Mouse (Mus musculus): ENCODE results near the gene Cenpq. TPM values are rescaled to one million over a fixed set of nuclear protein-coding genes. Genes with fewer than 3 reads are reported as not detected.

The Cenpq gene
- polyA plus RNA-seq, 1 experiment from 2014 or later = 24.4 TPM

- no peaks in the 10 kb centered on the region for H3K27me3 ChIP-seq (ENCODE audit: control insufficient read depth, insufficient read depth, low read length)
- H3K9ac ChIP-seq (ENCODE audit: low read depth, low read length) = no peak overlapping the region
- no peaks in the 10 kb centered on the region for H3K9me3 ChIP-seq (replicated peaks; ENCODE audit: control insufficient read depth, low read length)
- ATAC-seq (replicated peaks; ENCODE audit: insufficient number of reproducible peaks, low FRiP score, low TSS enrichment) = no peak
- 25% methylated on average over 4 of the region's 4 CpGs for WGBS (ENCODE audit: insufficient replicate concordance)
- peaks cover 8% of the 10 kb centered on the region for H3K4me1 ChIP-seq (ENCODE audit: control insufficient read depth, insufficient read depth, low read length)
- no peaks in the 10 kb centered on the region for H3K36me3 ChIP-seq (ENCODE audit: control insufficient read depth, insufficient read depth, low read length)
- H3K27ac ChIP-seq (ENCODE audit: low read depth, low read length) = no peak overlapping the region
- no peak overlapping the region for H3K4me2 ChIP-seq
- no peak overlapping the region for H3K4me3 ChIP-seq (ENCODE audit: low read depth, low read length)
These were observed 31.5 kb downstream of the Cenpq start for GRCm38 (mm10) chr17:40903345-40903744.

DNA sequence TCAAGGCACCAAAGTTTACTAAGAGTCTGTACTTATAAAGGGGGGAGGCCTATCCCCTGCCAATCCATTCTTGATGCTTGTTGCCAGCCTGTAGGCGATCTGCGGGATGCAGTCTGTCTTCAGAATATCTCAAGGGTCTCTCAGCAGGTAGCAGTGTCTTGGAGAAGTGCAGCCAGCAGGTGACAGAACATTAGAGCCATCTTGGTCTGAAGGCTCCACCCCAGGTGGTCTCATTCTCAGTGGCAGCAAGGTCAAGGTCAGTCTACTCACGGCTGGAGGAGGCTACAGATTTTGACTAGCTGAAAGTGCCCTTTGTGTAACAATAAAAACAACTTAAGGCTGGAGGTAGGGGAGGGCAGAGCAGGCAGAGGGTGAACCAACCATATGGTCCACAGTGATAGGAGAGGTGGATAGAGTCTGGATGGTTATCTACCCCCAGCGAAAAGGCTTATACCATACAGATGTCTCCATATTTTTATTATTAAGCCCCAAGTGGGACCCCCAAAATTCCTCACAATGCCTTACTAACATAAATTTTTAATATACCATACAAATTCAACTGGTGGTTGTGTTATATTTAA lies 35.0 kb downstream of the Cenpq start:
- 49% methylated on average over 4 of the region's 4 CpGs for WGBS (ENCODE audit: insufficient replicate concordance)
- no peaks in the 10 kb centered on the region for H3K36me3 ChIP-seq (ENCODE audit: control insufficient read depth, insufficient read depth, low read length)
- H3K4me2 ChIP-seq = no peak overlapping the region
- no peak overlapping the region for H3K4me3 ChIP-seq (ENCODE audit: low read depth, low read length)
- H3K27me3 ChIP-seq (ENCODE audit: control insufficient read depth, insufficient read depth, low read length) = no peaks in the 10 kb centered on the region
- H3K9me3 ChIP-seq (replicated peaks; ENCODE audit: control insufficient read depth, low read length) = no peaks in the 10 kb centered on the region
- no peak for ATAC-seq (replicated peaks; ENCODE audit: insufficient number of reproducible peaks, low FRiP score, low TSS enrichment)
- no peak overlapping the region for H3K9ac ChIP-seq (ENCODE audit: low read depth, low read length)
- H3K27ac ChIP-seq (ENCODE audit: low read depth, low read length) = no peak overlapping the region
- H3K4me1 ChIP-seq (ENCODE audit: control insufficient read depth, insufficient read depth, low read length) = peaks cover 8% of the 10 kb centered on the region

- Histone ChIP-seq H3K4me3 (ENCODE audit: low read depth, low read length) (no peak overlapping the region), H3K9ac (ENCODE audit: low read depth, low read length) (no peak overlapping the region), H3K27ac (ENCODE audit: low read depth, low read length) (no peak overlapping the region), H3K36me3 (ENCODE audit: control insufficient read depth, insufficient read depth, low read length) (no peaks in the 10 kb centered on the region), H3K27me3 (ENCODE audit: control insufficient read depth, insufficient read depth, low read length) (no peaks in the 10 kb centered on the region), H3K9me3 (replicated peaks; ENCODE audit: control insufficient read depth, low read length) (no peaks in the 10 kb centered on the region), H3K4me2 (no peak overlapping the region), H3K4me1 (ENCODE audit: control insufficient read depth, insufficient read depth, low read length) (no peaks in the 10 kb centered on the region)
- 71% methylated on average over 1 of the region's 1 CpGs for WGBS (ENCODE audit: insufficient replicate concordance)
- no peak for ATAC-seq (replicated peaks; ENCODE audit: insufficient number of reproducible peaks, low FRiP score, low TSS enrichment)
These were observed 38.0 kb downstream of the Cenpq start for GRCm38 (mm10) chr17:40896863-40897262.

DNA sequence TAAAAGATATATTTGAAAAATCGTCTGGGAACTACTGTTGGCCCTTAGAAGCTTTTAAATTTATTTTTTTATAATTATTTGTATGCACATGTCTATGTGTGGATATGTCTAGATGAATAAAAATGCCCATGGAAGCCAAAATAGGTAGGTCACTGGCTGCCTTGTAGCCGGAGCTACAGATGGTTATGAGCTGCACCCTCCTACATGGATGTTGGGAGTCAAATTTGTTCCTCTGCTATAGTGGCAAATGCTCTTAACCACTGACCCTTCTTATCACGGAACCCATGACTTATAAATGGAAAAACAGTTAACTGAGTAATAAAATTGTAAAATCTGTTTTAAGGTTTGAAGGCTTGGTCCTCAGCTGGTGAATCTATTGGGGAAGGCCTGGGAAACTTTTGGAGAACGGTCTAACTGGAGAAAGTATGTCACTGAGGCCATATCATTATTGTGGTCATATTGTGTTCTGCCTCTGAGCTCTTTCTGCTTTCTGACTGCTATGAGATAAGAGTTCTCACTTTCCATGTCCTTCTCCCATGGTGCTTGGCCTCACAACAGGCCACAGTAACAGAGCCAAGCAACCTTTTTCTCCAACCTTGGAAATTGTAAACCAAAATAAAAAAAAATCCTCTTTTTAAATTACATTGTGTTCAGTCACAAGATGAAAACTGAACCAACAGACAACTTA lies 46.9 kb downstream of the Cenpq start:
- no peaks in the 10 kb centered on the region for H3K27me3 ChIP-seq (ENCODE audit: control insufficient read depth, insufficient read depth, low read length)

GRCm38 (mm10) chr17:40885155-40885554 lies 49.7 kb downstream of the Cenpq start:
- no peak overlapping the region for H3K4me3 ChIP-seq (ENCODE audit: low read depth, low read length)
- no peak overlapping the region for H3K4me2 ChIP-seq
- no peak overlapping the region for H3K27ac ChIP-seq (ENCODE audit: low read depth, low read length)
- ATAC-seq (replicated peaks; ENCODE audit: insufficient number of reproducible peaks, low FRiP score, low TSS enrichment) = no peak
- no peaks in the 10 kb centered on the region for H3K27me3 ChIP-seq (ENCODE audit: control insufficient read depth, insufficient read depth, low read length)
- H3K4me1 ChIP-seq (ENCODE audit: control insufficient read depth, insufficient read depth, low read length) = no peaks in the 10 kb centered on the region
- H3K9ac ChIP-seq (ENCODE audit: low read depth, low read length) = no peak overlapping the region
- no peaks in the 10 kb centered on the region for H3K36me3 ChIP-seq (ENCODE audit: control insufficient read depth, insufficient read depth, low read length)
- no peaks in the 10 kb centered on the region for H3K9me3 ChIP-seq (replicated peaks; ENCODE audit: control insufficient read depth, low read length)
- WGBS (ENCODE audit: insufficient replicate concordance) = 77% methylated on average over 4 of the region's 4 CpGs

More for the DNA sequence above, 46.9 kb downstream of the Cenpq start:
- Histone ChIP-seq H3K9ac (ENCODE audit: low read depth, low read length) (no peak overlapping the region), H3K27ac (ENCODE audit: low read depth, low read length) (no peak overlapping the region), H3K4me1 (ENCODE audit: control insufficient read depth, insufficient read depth, low read length) (no peaks in the 10 kb centered on the region), H3K36me3 (ENCODE audit: control insufficient read depth, insufficient read depth, low read length) (no peaks in the 10 kb centered on the region), H3K9me3 (replicated peaks; ENCODE audit: control insufficient read depth, low read length) (no peaks in the 10 kb centered on the region), H3K4me2 (no peak overlapping the region), H3K4me3 (ENCODE audit: low read depth, low read length) (no peak overlapping the region)
- ATAC-seq (replicated peaks; ENCODE audit: insufficient number of reproducible peaks, low FRiP score, low TSS enrichment) = no peak
- 71% methylated on average over 4 of the region's 4 CpGs for WGBS (ENCODE audit: insufficient replicate concordance)

DNA sequence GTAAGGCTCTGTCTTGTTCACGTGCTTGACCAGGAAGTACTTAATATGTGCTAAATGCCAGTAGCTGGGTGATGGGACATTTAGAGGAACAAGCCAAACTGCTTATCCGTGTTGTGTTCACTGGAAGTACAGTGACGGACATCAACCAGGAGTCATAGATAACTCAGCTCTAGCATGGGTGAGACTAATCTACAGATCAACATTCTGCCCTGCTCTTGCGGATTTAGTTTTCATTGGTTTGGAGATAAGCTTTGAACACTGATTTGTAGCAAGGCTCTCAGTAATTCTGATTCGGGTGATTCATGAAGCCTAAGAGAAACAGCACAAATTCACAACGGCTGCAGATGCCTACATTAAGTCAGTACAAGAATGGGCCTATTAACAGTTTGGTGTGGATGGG lies 52.7 kb downstream of the Cenpq start:
- ATAC-seq (replicated peaks; ENCODE audit: insufficient number of reproducible peaks, low FRiP score, low TSS enrichment) = no peak
- no peaks in the 10 kb centered on the region for H3K9me3 ChIP-seq (replicated peaks; ENCODE audit: control insufficient read depth, low read length)
- H3K4me2 ChIP-seq = no peak overlapping the region
- H3K27me3 ChIP-seq (ENCODE audit: control insufficient read depth, insufficient read depth, low read length) = no peaks in the 10 kb centered on the region
- no peak overlapping the region for H3K4me3 ChIP-seq (ENCODE audit: low read depth, low read length)
- H3K27ac ChIP-seq (ENCODE audit: low read depth, low read length) = no peak overlapping the region
- H3K36me3 ChIP-seq (ENCODE audit: control insufficient read depth, insufficient read depth, low read length) = no peaks in the 10 kb centered on the region
- peaks cover 7% of the 10 kb centered on the region for H3K4me1 ChIP-seq (ENCODE audit: control insufficient read depth, insufficient read depth, low read length)
- no peak overlapping the region for H3K9ac ChIP-seq (ENCODE audit: low read depth, low read length)
- WGBS (ENCODE audit: insufficient replicate concordance) = 80% methylated on average over 6 of the region's 6 CpGs

DNA sequence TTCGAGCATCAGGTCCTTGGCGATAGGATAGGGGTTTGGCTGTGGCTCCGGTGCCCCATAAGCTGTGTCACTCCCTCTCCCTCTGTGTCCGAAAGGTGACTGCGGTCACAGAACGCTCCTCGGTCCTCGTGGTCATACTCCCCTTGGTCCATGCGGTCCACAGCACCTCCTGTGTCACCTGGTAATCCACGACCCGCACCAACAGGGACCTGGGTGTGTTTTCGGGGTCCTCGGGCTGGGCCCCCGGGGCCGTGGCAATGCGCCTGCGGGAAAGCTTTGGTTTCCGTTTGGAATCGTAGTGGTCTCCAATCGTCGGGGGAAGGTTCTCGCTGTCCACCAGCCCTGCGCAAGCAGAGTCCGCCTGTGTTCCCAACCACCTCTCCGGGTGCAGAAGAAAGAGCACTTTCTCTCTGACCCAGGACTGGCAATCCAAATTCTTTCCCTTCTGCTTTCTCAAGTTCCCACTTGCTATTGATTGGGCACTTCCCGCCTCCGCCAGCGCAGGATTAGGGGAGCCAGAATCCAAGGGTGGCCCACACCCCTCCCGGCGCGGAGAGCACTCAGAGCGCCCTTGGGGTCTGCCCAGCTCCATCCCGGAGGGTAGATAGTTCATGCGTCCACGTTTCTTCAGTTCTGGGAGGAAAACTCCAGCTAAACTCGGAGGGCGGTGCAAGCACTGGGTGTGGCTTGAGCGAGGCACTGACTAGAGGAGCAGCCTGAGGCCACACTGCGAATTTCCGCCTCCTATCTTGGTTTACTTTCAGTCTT lies 54.7 kb downstream of the Cenpq start, which contains the start of gene 9130008F23Rik:
9130008F23Rik (minus strand) TSS at position 636 of the 768 bp plus-strand sequence.
- peaks cover 7% of the 10 kb centered on the region for H3K4me1 ChIP-seq (ENCODE audit: control insufficient read depth, insufficient read depth, low read length)

GRCm38 (mm10) chr17:40879528-40879923 lies 55.3 kb downstream of the Cenpq start:
- H3K4me1 ChIP-seq (ENCODE audit: control insufficient read depth, insufficient read depth, low read length) = peaks cover 7% of the 10 kb centered on the region
- peak overlapping the region; percentile 86 for H3K9ac ChIP-seq (ENCODE audit: low read depth, low read length)
- no peaks in the 10 kb centered on the region for H3K9me3 ChIP-seq (replicated peaks; ENCODE audit: control insufficient read depth, low read length)
- H3K4me3 ChIP-seq (ENCODE audit: low read depth, low read length) = peak overlapping the region; percentile 64
- 4% methylated on average over 6 of the region's 6 CpGs for WGBS (ENCODE audit: insufficient replicate concordance)
- ATAC-seq (replicated peaks; ENCODE audit: insufficient number of reproducible peaks, low FRiP score, low TSS enrichment) = no peak
- no peaks in the 10 kb centered on the region for H3K27me3 ChIP-seq (ENCODE audit: control insufficient read depth, insufficient read depth, low read length)
- H3K27ac ChIP-seq (ENCODE audit: low read depth, low read length) = peak overlapping the region; percentile 83; the same call in 1 of the 2 replicates
- no peaks in the 10 kb centered on the region for H3K36me3 ChIP-seq (ENCODE audit: control insufficient read depth, insufficient read depth, low read length)
- peak overlapping the region; percentile 79 for H3K4me2 ChIP-seq

More for the DNA sequence above, 54.7 kb downstream of the Cenpq start, which contains the start of gene 9130008F23Rik:
- peak; percentile 87 for ATAC-seq (replicated peaks; ENCODE audit: insufficient number of reproducible peaks, low FRiP score, low TSS enrichment)
- H3K27ac ChIP-seq (ENCODE audit: low read depth, low read length) = peak within 1 kb of the TSS; percentile 83
- H3K4me3 ChIP-seq (ENCODE audit: low read depth, low read length) = peak within 1 kb of the TSS; percentile 64
- under 1% methylated on average over 40 of the region's 40 CpGs for WGBS (ENCODE audit: insufficient replicate concordance)
- H3K9ac ChIP-seq (ENCODE audit: low read depth, low read length) = peak within 1 kb of the TSS; percentile 86
- H3K4me2 ChIP-seq = peak within 1 kb of the TSS; percentile 79
- H3K36me3 ChIP-seq (ENCODE audit: control insufficient read depth, insufficient read depth, low read length) = no peaks in the 10 kb centered on the region
- H3K9me3 ChIP-seq (replicated peaks; ENCODE audit: control insufficient read depth, low read length) = no peaks in the 10 kb centered on the region
- no peaks in the 10 kb centered on the region for H3K27me3 ChIP-seq (ENCODE audit: control insufficient read depth, insufficient read depth, low read length)

All from heart, embryonic 11.5 days (tissue).